Mouse (Mus musculus) cortical plate, adult 2 months (tissue): ENCODE results near the gene Nfya.

Source experiments
- CTCF ChIP-seq: fragments of 200-500 bp; IDR thresholded peaks from 2 replicates; pipeline ENCODE4 v1.5.1; 2011; ENCODE audit warnings: mild to moderate bottlenecking, control low read depth, low read length; ENCODE audit not compliant: insufficient read depth; ENCODE audit errors: extremely low read depth
- POLR2A ChIP-seq: fragments of 200-500 bp; IDR thresholded peaks from 2 replicates; pipeline ENCODE4 v1.6.1; 2011; ENCODE audit warnings: mild to moderate bottlenecking, low read length, control low read depth; ENCODE audit not compliant: insufficient read depth; ENCODE audit errors: extremely low read depth

- TF ChIP-seq CTCF (no peak), POLR2A (no peak)
These were observed 62.4 kb downstream of the Nfya start for GRCm38 (mm10) chr17:48347287-48347686.
